In the genomic region with DNA sequence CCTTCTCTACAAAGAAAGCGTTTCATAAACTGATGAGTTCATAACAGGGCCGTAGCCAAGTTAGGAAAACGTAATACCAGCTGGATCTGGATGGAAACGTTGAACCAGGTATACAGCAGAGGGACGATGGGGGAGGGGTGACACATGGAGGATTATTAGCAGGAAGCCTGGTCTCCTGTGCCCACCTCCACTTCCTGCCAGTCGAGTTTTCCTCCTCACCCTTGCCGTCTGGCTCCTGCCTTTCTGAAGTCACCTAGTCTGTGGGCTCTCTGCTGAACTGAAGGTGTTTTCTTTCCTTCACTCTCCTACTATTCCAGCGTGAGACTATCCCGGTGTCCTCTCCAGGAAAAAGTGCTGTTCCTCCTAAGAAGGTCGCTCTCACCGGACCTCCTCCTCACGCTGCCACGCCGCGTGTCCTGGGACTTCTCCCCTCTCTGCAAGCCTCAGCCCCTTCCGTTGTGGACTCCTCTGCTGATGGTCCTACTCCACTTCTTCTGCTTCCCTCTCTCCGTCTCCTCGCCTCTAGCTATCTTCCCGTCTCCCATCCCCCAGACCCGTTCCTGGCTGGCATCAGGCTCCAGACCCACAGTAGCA, we compare ENCODE assay signal across 8 mouse cellular contexts. TPM values are rescaled to one million over a fixed set of nuclear protein-coding genes. Genes with fewer than 3 reads are reported as not detected.
DNase-seq lines count a peak whose midpoint lies in the region; ATAC-seq lines count a peak whose summit lies in the region.

No protein-coding gene starts in this region.

- peak; percentile 54; the same call in 1 of the 2 replicates for ATAC-seq in heart, embryonic 12.5 days (ENCODE audit: insufficient number of reproducible peaks, low FRiP score)
- peak; percentile 45 for ATAC-seq in forebrain, embryonic 11.5 days (replicated peaks; ENCODE audit: low FRiP score)
- ATAC-seq in stomach, embryonic 14.5 days (ENCODE audit: insufficient number of reproducible peaks, insufficient read depth, low FRiP score, low read depth): peak; percentile 66; the same call in 1 of the 2 replicates

- WGBS in heart, embryonic 12.5 days: 28% methylated on average over 20 of the region's 20 CpGs
- 41% methylated on average over 20 of the region's 20 CpGs for WGBS in forebrain, embryonic 11.5 days
- 28% methylated on average over 20 of the region's 20 CpGs for WGBS in stomach, embryonic 14.5 days

- no peak for DNase-seq in heart, adult 18-20 months
- peak; percentile 24 to 66 for DNase-seq in adrenal gland, postnatal 36 days
- no peak for DNase-seq in forebrain, embryonic 11.5 days (ENCODE audit: low spot score)
- DNase-seq in kidney, postnatal 4 days: peak; percentile 55 to 69
- no peak for DNase-seq in left cerebral cortex, adult 8-10 months (ENCODE audit: low spot score in 2 of 2)
- DNase-seq in frontal cortex, postnatal 10 days (ENCODE audit: low spot score in 2 of 2): no peak

- H3K9ac ChIP-seq in heart, embryonic 12.5 days: peak overlapping the region; percentile 67
- peak overlapping the region; percentile 27 for H3K9ac ChIP-seq in forebrain, embryonic 11.5 days (ENCODE audit: low read length)
- peak overlapping the region; percentile 25; the same call in 1 of the 2 replicates for H3K9ac ChIP-seq in stomach, embryonic 14.5 days (replicated peaks; ENCODE audit: low read depth, low read length)

- no peaks in the 10 kb centered on the region for H3K36me3 ChIP-seq in heart, embryonic 12.5 days
- H3K36me3 ChIP-seq in forebrain, embryonic 11.5 days (ENCODE audit: control insufficient read depth, insufficient read depth, low read length): no peaks in the 10 kb centered on the region
- no peaks in the 10 kb centered on the region for H3K36me3 ChIP-seq in stomach, embryonic 14.5 days (ENCODE audit: control insufficient read depth, insufficient read depth, low read length)

- peak overlapping the region; percentile 69 for H3K4me2 ChIP-seq in heart, embryonic 12.5 days
- H3K4me2 ChIP-seq in forebrain, embryonic 11.5 days (ENCODE audit: low read depth, low read length, severe bottlenecking): peak overlapping the region; percentile 39; the same call in 1 of the 2 replicates
- peak overlapping the region; percentile 49 for H3K4me2 ChIP-seq in stomach, embryonic 14.5 days (replicated peaks; ENCODE audit: low read depth, low read length)

- H3K27me3 ChIP-seq in heart, embryonic 12.5 days (replicated peaks): no peaks in the 10 kb centered on the region
- no peaks in the 10 kb centered on the region for H3K27me3 ChIP-seq in forebrain, embryonic 11.5 days (ENCODE audit: control insufficient read depth, insufficient read depth, low read length)
- no peaks in the 10 kb centered on the region for H3K27me3 ChIP-seq in stomach, embryonic 14.5 days (ENCODE audit: control insufficient read depth, insufficient read depth, low read length)

- peaks cover 13% of the 10 kb centered on the region for H3K4me1 ChIP-seq in heart, embryonic 12.5 days (replicated peaks)
- H3K4me1 ChIP-seq in forebrain, embryonic 11.5 days (replicated peaks; ENCODE audit: control insufficient read depth, insufficient read depth, low read length): 0 out of 2 replicates have a peak, but pooled peaks cover 2% of the 10 kb centered on the region
- H3K4me1 ChIP-seq in stomach, embryonic 14.5 days (ENCODE audit: control insufficient read depth, insufficient read depth, low read length): no peaks in the 10 kb centered on the region

- H3K9me3 ChIP-seq in heart, embryonic 12.5 days (replicated peaks): no peaks in the 10 kb centered on the region
- no peaks in the 10 kb centered on the region for H3K9me3 ChIP-seq in forebrain, embryonic 11.5 days (ENCODE audit: control insufficient read depth, low read length)
- no peaks in the 10 kb centered on the region for H3K9me3 ChIP-seq in stomach, embryonic 14.5 days (ENCODE audit: control insufficient read depth, low read depth, low read length)

- H3K27ac ChIP-seq in heart, embryonic 12.5 days (ENCODE audit: poor library complexity, severe bottlenecking): no peak overlapping the region
- H3K27ac ChIP-seq in forebrain, embryonic 11.5 days (ENCODE audit: low read depth, low read length): no peak overlapping the region
- H3K27ac ChIP-seq in stomach, embryonic 14.5 days (ENCODE audit: low read length): no peak overlapping the region

- peak overlapping the region; percentile 46 for H3K4me3 ChIP-seq in heart, embryonic 12.5 days
- peak overlapping the region; percentile 10; the same call in 1 of the 2 replicates for H3K4me3 ChIP-seq in forebrain, embryonic 11.5 days (ENCODE audit: low read depth, low read length)
- peak overlapping the region; percentile 27 for H3K4me3 ChIP-seq in stomach, embryonic 14.5 days (ENCODE audit: low read depth, low read length)

RNA-seq across cellular contexts. Expression of a gene that starts 12.3 kb away (rescaled TPM):
- 216 and 224 TPM in 2 replicates for polyA plus RNA-seq in heart, embryonic 12.5 days (2016; fragmentation: Nextera tagmentation; extraction: Ambion mirVana)
- 10 to 100 TPM; 48.8 to 51.8 TPM for total RNA-seq in heart, adult 18-20 months (2021)
- total RNA-seq in adrenal gland, postnatal 36 days (2021): 100 to 1,000 TPM; 118 to 132 TPM
- polyA plus RNA-seq in forebrain, embryonic 11.5 days (2014; fragmentation: Nextera tagmentation; extraction: Ambion mirVana): 252 TPM in 2 replicates
- 196 and 208 TPM in 2 replicates for polyA plus RNA-seq in stomach, embryonic 14.5 days (2014; fragmentation: Nextera tagmentation; extraction: Ambion mirVana)
- total RNA-seq in left cerebral cortex, adult 8-10 months (2022): 100 to 1,000 TPM; 216 to 227 (median 219) TPM

RNA-seq across cellular contexts. Expression of a gene that starts 35.7 kb away (rescaled TPM):
- 5.2 and 6.9 TPM in 2 replicates for polyA plus RNA-seq in heart, embryonic 12.5 days (2016; fragmentation: Nextera tagmentation; extraction: Ambion mirVana)
- 1 to 10 TPM; 1.4 to 1.5 TPM for total RNA-seq in heart, adult 18-20 months (2021)
- total RNA-seq in adrenal gland, postnatal 36 days (2021): 1 to 10 TPM; 2.6 to 2.7 TPM
- 12.8 and 13.1 TPM in 2 replicates for polyA plus RNA-seq in forebrain, embryonic 11.5 days (2014; fragmentation: Nextera tagmentation; extraction: Ambion mirVana)
- polyA plus RNA-seq in stomach, embryonic 14.5 days (2014; fragmentation: Nextera tagmentation; extraction: Ambion mirVana): 7.0 and 7.4 TPM in 2 replicates
- 1 to 10 TPM; 2.1 to 3.0 (median 2.6) TPM for total RNA-seq in left cerebral cortex, adult 8-10 months (2022)

Comparison
In these comparisons a context has a peak if more than half of its experiments do, and no peak if none do; other contexts are left out.
1. DNase-seq: peak in adrenal gland, postnatal 36 days (2 of 2) and kidney, postnatal 4 days (2 of 2); none in heart, adult 18-20 months (0 of 2), forebrain, embryonic 11.5 days (single experiment), left cerebral cortex, adult 8-10 months (0 of 2) and frontal cortex, postnatal 10 days (0 of 2).
2. Peak in every context shown above with its lines, with median percentiles within 50 percentile points of each other: ATAC-seq, H3K4me2 ChIP-seq, H3K4me3 ChIP-seq and H3K9ac ChIP-seq.